Mouse (Mus musculus) hindbrain, embryonic 13.5 days (tissue): Measurements from ENCODE around the gene Hdac11. TPM values are rescaled to one million over a fixed set of nuclear protein-coding genes. Genes with fewer than 3 reads are reported as not detected.

Experiments used
- ATAC-seq: fragments of 200-750 bp; cut with Nextera tagmentation; 2 replicates; pipeline ENCODE4 v1.8.0; 2017; ENCODE audit warnings: moderate TSS enrichment; ENCODE audit not compliant: low FRiP score
- H3K27ac ChIP-seq: fragments of 300-500 bp; sonication (generic); 2 replicates; pipeline ENCODE4 v1.5.1; 2015; ENCODE audit warnings: inconsistent platforms, mild to moderate bottlenecking, moderate library complexity
- H3K27me3 ChIP-seq: fragments of 300-500 bp; sonication (generic); 2 replicates; pipeline ENCODE4 v1.6.1; 2015; ENCODE audit warnings: mild to moderate bottlenecking, inconsistent platforms
- H3K36me3 ChIP-seq: fragments of 300-500 bp; sonication (generic); 2 replicates; pipeline ENCODE4 v1.6.1; 2015; ENCODE audit warnings: mild to moderate bottlenecking, inconsistent platforms
- H3K4me1 ChIP-seq: fragments of 300-500 bp; sonication (generic); replicated peaks from 2 replicates; pipeline ENCODE4 v1.6.1; 2015; ENCODE audit warnings: inconsistent platforms
- H3K4me2 ChIP-seq: fragments of 300-500 bp; sonication (generic); 2 replicates; pipeline ENCODE4 v1.6.1; 2015; ENCODE audit warnings: inconsistent platforms, mild to moderate bottlenecking, moderate library complexity
- H3K4me3 ChIP-seq: fragments of 300-500 bp; sonication (generic); 2 replicates; pipeline ENCODE4 v1.5.1; 2015; ENCODE audit warnings: mild to moderate bottlenecking, inconsistent platforms
- H3K9ac ChIP-seq: fragments of 300-500 bp; sonication (generic); 2 replicates; pipeline ENCODE4 v1.6.1; 2015; ENCODE audit warnings: mild to moderate bottlenecking, inconsistent platforms
- H3K9me3 ChIP-seq: fragments of 300-500 bp; sonication (generic); 2 replicates; pipeline ENCODE4 v1.6.1; 2016; ENCODE audit warnings: inconsistent platforms
- WGBS: fragments of 180-500 bp; shearing (Covaris S2); methylation state at CpG from one replicate; pipeline ENCODE4 v1.1.7; 2015; 5-methylcytosine and 5-hydroxymethylcytosine counted together
- polyA plus RNA-seq: library from polyadenylated mRNA; unstranded; fragments of >200 nt; fragmentation: Nextera tagmentation; extraction: Ambion mirVana; gene quantifications from 2 replicates; pipeline ENCODE4 v1.2.1, GENCODE M21; 2015

Gene Hdac11
- polyA plus RNA-seq, 1 experiment from 2014 or later, result 34.2 TPM

DNA sequence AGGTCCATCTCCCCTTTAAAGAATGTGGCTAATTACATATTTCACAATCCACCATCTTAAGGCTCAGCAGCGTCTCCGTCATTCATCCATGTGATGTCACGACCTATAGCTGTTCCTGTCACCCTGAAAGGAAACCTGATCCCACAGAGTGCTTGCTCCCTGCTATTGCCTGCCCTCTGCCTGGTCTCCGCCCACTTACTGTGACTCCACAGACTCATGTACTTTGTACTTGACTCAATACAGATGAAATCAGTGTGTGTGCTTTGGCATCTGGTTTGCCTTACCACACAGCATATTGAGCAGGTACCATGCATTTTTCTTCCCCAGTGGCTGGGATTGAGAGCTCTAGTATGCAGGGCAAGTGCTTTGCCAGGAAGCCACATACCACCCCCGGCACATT is 5.8 kb downstream of the Hdac11 start:
- WGBS, result 92% methylated on average over 5 of the region's 5 CpGs
- Histone ChIP-seq H3K4me1 (peaks cover 66% of the 10 kb centered on the region), H3K4me3 (no peak overlapping the region), H3K36me3 (peaks cover 26% of the 10 kb centered on the region), H3K27ac (no peak overlapping the region), H3K4me2 (no peak overlapping the region), H3K9ac (no peak overlapping the region), H3K9me3 (no peaks in the 10 kb centered on the region), H3K27me3 (no peaks in the 10 kb centered on the region)
- ATAC-seq, result no peak

DNA sequence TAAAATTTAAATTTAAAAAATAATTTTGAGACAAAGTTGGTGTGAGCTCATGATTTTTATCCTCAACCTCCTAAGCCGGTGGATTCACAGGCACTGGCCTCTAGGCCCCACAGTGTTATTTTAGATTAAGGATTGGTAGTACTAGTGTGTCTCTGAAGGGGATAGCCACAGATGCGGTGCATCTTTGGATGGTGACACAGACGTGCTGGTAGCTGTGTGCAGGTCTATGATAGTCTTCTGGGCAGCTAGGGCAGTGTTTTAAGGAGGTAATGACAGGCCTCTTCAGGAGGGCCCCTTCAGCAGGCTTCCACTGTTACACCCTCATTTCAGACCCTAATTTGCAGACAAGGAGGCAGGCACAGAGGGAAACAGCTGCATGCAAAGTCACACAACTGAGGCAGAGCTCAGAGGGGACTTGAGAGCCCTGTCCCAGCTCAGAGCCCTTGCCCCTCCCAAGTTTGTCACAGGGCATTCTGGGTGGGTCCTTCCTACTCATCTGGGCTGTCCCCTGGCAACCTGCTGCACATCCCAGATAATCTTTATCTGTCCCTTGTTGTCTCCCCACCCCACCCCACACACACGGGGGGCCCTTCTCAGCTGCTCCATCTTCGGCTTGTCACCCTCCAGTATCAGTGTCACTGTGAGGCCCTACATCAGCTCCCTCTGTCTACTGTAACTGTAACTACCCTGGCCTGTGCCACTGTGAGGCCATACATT is 6.9 kb downstream of the Hdac11 start:
- Histone ChIP-seq H3K4me2 (no peak overlapping the region), H3K9ac (no peak overlapping the region), H3K9me3 (no peaks in the 10 kb centered on the region), H3K4me3 (no peak overlapping the region), H3K27ac (peak overlapping the region; percentile 25; the same call in 1 of the 2 replicates), H3K27me3 (no peaks in the 10 kb centered on the region), H3K4me1 (peaks cover 56% of the 10 kb centered on the region), H3K36me3 (peaks cover 35% of the 10 kb centered on the region)
- ATAC-seq, result no peak
- WGBS, result 75% methylated on average over 5 of the region's 5 CpGs

DNA sequence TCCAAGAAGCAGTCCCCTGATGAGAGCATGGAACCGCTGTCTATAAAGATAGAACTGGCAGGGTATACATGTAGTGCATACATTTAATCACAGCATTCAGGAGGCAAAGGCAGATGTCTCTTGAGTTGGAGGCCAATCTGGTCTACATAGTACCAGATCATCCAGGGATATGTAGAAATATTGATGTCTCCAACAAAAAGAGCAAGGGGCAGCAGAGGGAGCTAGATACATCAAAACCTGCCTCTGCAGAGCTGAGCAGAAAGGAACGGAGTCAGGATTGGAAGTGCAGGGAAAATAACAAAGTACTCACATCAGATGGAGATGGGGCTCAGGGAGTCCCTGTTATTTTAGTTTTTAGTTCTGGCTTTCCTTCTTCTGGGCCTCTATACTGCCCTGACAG is 8.1 kb downstream of the Hdac11 start:
- H3K27me3 ChIP-seq, result no peaks in the 10 kb centered on the region
- H3K36me3 ChIP-seq, result peaks cover 40% of the 10 kb centered on the region
- peak overlapping the region; percentile 25; the same call in 1 of the 2 replicates for H3K27ac ChIP-seq
- H3K9me3 ChIP-seq, result no peaks in the 10 kb centered on the region
- no peak overlapping the region for H3K4me2 ChIP-seq
- H3K9ac ChIP-seq, result 0 out of 2 replicates have a peak overlapping the region, but pooled peaks have one; percentile 26
- H3K4me3 ChIP-seq, result no peak overlapping the region
- WGBS, result 49% methylated on average over 2 of the region's 2 CpGs
- peaks cover 44% of the 10 kb centered on the region for H3K4me1 ChIP-seq
- no peak for ATAC-seq

DNA sequence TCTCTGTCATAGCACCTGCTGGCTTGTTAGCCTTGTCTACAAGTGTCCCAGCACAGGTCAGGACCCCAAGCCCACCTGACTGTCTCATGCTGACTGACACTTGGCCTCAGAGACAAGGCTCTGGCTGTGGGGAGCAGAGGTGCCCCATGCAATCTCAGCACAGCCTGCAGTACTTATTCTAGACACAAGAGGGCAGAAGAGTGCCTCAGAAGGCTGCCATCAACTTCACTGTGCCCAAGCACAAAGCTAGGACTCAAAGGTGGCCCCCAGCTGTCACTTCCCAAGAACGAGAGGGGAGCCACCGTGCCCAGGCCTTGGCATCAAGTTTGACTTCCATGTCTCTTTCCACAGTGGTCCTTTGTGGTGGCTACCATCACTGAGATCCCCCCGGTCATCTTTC is 8.7 kb downstream of the Hdac11 start:
- no peaks in the 10 kb centered on the region for H3K9me3 ChIP-seq
- peak; percentile 25 for ATAC-seq
- H3K4me3 ChIP-seq, result no peak overlapping the region
- H3K9ac ChIP-seq, result no peak overlapping the region
- H3K36me3 ChIP-seq, result peaks cover 44% of the 10 kb centered on the region
- peaks cover 38% of the 10 kb centered on the region for H3K4me1 ChIP-seq
- H3K27ac ChIP-seq, result no peak overlapping the region
- WGBS, result 36% methylated on average over 3 of the region's 3 CpGs
- no peak overlapping the region for H3K4me2 ChIP-seq
- no peaks in the 10 kb centered on the region for H3K27me3 ChIP-seq

DNA sequence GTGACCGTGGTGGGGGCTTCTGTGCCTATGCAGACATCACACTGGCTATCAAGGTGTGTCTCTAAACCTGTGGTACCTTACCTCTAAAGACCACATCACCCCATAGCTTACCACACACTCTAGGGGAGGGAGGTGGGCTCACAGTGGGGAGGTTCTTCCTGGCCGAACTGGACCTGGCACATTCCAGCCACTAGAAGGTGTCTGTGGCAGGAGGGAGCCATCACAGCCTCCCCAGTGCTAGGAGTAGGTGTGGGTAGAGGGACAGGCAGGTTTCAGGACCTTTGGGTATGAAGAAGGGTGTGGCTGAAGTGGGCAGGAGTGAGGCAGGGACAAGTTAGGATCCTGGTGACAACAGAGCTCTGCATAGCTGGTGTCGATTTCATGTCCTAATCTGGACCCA is 11.4 kb downstream of the Hdac11 start:
- H3K4me2 ChIP-seq, result no peak overlapping the region
- peaks cover 63% of the 10 kb centered on the region for H3K36me3 ChIP-seq
- H3K4me3 ChIP-seq, result no peak overlapping the region
- peaks cover 23% of the 10 kb centered on the region for H3K4me1 ChIP-seq
- ATAC-seq, result no peak
- H3K27ac ChIP-seq, result no peak overlapping the region
- H3K9me3 ChIP-seq, result no peaks in the 10 kb centered on the region
- 69% methylated on average over 3 of the region's 3 CpGs for WGBS
- no peaks in the 10 kb centered on the region for H3K27me3 ChIP-seq
- H3K9ac ChIP-seq, result no peak overlapping the region

DNA sequence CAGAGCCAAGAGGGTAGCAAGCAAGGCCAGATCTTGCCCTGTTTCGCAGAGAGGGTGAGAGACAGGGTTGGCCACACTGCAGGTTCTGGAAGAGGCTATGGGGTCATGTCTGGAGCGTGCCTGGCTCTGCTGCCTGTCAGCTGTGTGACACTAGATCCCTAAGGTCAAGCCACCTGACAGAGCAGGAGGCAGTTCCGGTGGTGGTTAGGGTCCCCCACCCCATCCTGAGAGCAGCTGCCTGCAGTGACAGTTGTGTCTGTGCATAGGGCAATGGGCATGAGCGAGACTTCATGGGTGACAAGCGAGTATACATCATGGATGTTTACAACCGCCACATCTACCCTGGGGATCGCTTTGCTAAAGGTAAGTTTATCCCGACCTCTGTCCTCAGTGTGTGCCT is 12.7 kb downstream of the Hdac11 start:
- no peaks in the 10 kb centered on the region for H3K27me3 ChIP-seq
- H3K4me1 ChIP-seq, result peaks cover 15% of the 10 kb centered on the region
- no peak overlapping the region for H3K27ac ChIP-seq
- no peak overlapping the region for H3K4me3 ChIP-seq
- no peak overlapping the region for H3K9ac ChIP-seq
- H3K9me3 ChIP-seq, result no peaks in the 10 kb centered on the region
- ATAC-seq, result no peak
- H3K36me3 ChIP-seq, result peaks cover 74% of the 10 kb centered on the region
- 95% methylated on average over 8 of the region's 8 CpGs for WGBS
- no peak overlapping the region for H3K4me2 ChIP-seq

DNA sequence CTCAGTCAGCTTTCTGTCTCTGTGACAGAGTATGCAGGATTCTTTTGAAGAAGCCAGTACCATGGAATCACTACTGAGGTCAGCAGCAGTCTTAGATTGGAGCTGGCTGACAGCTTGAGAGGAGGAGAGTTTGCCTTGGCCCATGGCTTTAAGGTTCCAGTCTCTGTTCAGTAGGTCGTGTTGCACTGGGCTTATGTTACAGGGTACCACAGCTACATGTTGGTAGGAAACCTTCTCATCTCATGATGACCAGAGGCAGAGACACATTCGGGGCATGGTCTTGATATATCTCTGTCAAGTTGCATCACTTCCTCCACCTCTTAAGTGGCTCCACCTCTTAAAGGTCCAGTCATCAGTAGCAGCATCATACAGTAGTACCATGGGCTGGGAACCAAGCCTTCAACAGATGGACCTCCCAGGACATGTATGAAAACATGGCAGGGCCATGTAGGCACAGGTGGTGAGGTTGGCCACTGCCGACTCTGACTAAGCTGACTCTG is 15.0 kb downstream of the Hdac11 start:
- H3K9me3 ChIP-seq, result no peaks in the 10 kb centered on the region
- H3K27ac ChIP-seq, result no peak overlapping the region
- no peaks in the 10 kb centered on the region for H3K27me3 ChIP-seq
- H3K36me3 ChIP-seq, result peaks cover 75% of the 10 kb centered on the region
- 84% methylated on average over 3 of the region's 3 CpGs for WGBS
- H3K4me2 ChIP-seq, result no peak overlapping the region
- no peak for ATAC-seq
- no peak overlapping the region for H3K4me3 ChIP-seq
- H3K9ac ChIP-seq, result no peak overlapping the region
- H3K4me1 ChIP-seq, result 0 out of 2 replicates have a peak, but pooled peaks cover 2% of the 10 kb centered on the region

DNA sequence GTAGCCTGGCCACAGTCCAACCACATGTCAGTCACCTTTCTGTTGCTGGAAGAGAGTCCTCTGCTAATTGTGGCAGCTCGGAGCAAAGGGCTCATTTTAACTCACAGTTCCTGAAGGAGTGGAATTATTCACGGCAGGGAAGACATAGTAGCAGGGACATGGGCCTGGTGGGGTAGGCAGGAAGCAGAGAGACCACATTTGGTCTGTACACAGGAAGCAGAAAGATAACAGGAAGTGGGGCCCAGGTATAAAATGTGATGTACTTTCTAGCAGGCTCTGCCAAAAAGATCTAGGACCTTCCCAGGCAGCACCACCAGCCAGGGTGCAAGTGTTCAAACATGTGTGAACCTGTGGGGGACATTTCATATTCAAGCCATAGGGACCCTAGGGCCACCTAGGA is 15.9 kb downstream of the Hdac11 start:
- no peaks in the 10 kb centered on the region for H3K27me3 ChIP-seq
- H3K36me3 ChIP-seq, result peaks cover 70% of the 10 kb centered on the region
- H3K27ac ChIP-seq, result no peak overlapping the region
- H3K9ac ChIP-seq, result no peak overlapping the region
- H3K4me2 ChIP-seq, result no peak overlapping the region
- no peaks in the 10 kb centered on the region for H3K9me3 ChIP-seq
- 77% methylated on average over 2 of the region's 2 CpGs for WGBS
- H3K4me3 ChIP-seq, result no peak overlapping the region
- no peak for ATAC-seq
- 0 out of 2 replicates have a peak, but pooled peaks cover 2% of the 10 kb centered on the region for H3K4me1 ChIP-seq

DNA sequence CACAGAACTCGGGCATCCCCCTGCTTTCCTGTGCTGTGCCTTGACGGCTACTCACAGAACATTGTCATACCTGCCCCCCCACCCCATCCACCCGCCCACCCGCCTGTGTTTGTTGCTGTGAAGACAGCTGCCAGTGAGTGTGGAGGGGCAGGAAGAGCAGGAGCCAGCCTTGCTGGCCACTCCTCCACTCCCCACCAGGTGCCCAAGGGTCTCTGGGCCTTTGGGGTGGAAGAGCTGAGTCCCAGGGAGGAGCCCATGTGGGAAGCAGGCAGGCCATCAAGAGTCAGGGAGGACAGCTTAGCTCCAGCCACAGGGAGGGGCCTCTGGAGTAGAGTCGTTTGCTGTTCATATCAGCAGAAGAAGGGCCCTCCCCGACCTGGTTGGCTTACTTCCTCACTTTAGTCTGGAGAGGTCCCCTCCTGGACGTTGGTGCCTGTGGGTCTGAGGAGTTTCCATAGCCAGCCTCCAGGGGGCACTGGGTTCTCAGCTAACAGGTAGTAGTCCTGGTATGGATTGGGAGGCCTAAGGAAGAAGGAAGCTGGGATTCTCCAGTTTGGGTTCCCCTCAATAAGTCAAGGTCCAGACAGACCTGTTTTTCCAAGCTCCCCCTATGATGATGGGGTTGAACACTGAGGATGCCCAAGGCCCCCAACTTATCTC is 16.9 kb downstream of the Hdac11 start:
- peaks cover 62% of the 10 kb centered on the region for H3K36me3 ChIP-seq
- no peaks in the 10 kb centered on the region for H3K27me3 ChIP-seq
- no peak overlapping the region for H3K9ac ChIP-seq
- H3K4me3 ChIP-seq, result no peak overlapping the region
- no peak for ATAC-seq
- H3K4me2 ChIP-seq, result no peak overlapping the region
- H3K27ac ChIP-seq, result no peak overlapping the region
- WGBS, result 50% methylated on average over 7 of the region's 7 CpGs
- 0 out of 2 replicates have a peak, but pooled peaks cover 2% of the 10 kb centered on the region for H3K4me1 ChIP-seq
- no peaks in the 10 kb centered on the region for H3K9me3 ChIP-seq

DNA sequence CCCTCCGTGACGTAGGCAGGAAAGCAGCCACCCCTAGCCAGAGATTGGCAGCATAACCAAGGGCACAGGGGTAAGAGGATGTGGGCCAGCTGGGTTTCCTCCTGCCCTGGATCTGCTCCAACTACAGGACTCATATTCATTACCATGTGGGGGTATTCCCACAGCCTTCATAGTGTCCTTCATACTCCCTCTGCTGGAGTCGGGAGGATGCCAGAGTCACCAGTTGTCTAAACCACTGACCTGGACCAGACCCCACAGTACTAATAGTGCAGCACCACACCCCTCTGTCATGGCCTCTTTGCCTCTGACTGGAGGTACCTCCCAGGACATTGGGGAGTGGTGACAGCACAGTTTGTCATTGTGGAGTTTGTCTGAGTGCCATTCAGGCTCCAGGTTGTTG is 17.7 kb downstream of the Hdac11 start:
- Histone ChIP-seq H3K4me1 (0 out of 2 replicates have a peak, but pooled peaks cover 2% of the 10 kb centered on the region), H3K9ac (no peak overlapping the region), H3K4me3 (no peak overlapping the region), H3K4me2 (no peak overlapping the region), H3K9me3 (no peaks in the 10 kb centered on the region), H3K27ac (no peak overlapping the region), H3K36me3 (peaks cover 53% of the 10 kb centered on the region), H3K27me3 (no peaks in the 10 kb centered on the region)
- ATAC-seq, result no peak
- 88% methylated on average over 3 of the region's 3 CpGs for WGBS

DNA sequence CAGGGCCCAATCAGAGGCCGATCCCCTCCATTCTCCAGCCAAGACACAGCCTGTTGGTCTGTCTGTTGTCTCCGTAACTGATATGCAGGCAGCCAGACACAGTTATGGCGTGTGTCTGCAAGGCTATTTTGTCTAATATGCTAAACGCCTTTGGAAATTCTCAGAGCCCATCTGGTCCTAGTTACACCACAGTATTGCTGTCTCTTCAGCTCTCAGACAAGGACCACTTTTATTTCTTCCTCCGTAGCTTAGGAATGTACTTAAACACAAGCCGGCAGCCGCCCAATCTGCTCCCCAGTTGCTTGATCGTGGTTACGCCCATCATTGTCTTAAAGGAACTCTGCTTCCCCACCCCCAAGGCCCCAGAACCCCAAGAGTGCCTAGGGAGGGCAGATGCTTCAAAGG is 24.3 kb downstream of the Hdac11 start:
- no peak overlapping the region for H3K27ac ChIP-seq
- no peaks in the 10 kb centered on the region for H3K36me3 ChIP-seq
- H3K27me3 ChIP-seq, result no peaks in the 10 kb centered on the region
- no peak overlapping the region for H3K9ac ChIP-seq
- H3K4me2 ChIP-seq, result no peak overlapping the region
- 55% methylated on average over 9 of the region's 9 CpGs for WGBS
- H3K4me3 ChIP-seq, result no peak overlapping the region
- no peaks in the 10 kb centered on the region for H3K9me3 ChIP-seq
- H3K4me1 ChIP-seq, result 0 out of 2 replicates have a peak, but pooled peaks cover 15% of the 10 kb centered on the region
- no peak for ATAC-seq

DNA sequence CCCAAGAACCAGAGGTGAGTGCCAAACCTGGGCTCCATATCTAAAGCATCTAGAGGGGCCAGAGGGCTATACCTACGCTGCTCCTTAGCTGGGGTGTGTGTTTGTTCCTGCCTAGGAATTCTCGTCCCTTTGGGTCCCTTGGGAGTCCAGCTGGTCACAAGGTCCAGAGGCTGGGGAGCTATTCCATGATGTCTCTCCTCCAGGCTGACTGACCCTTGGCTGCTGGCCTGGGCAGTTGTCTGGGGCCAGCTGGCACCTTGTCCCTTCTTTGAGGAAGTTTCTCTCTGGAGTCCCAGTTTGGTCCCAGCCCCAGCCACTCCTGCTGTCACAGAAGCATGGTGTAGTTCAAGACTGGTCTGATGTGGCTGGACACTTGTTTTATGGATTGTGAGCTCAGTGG is 24.9 kb downstream of the Hdac11 start:
- Histone ChIP-seq H3K9ac (no peak overlapping the region), H3K4me3 (no peak overlapping the region), H3K27ac (no peak overlapping the region), H3K9me3 (no peaks in the 10 kb centered on the region), H3K27me3 (no peaks in the 10 kb centered on the region), H3K4me2 (no peak overlapping the region), H3K4me1 (0 out of 2 replicates have a peak, but pooled peaks cover 15% of the 10 kb centered on the region), H3K36me3 (no peaks in the 10 kb centered on the region)
- 88% methylated on average over 2 of the region's 2 CpGs for WGBS
- no peak for ATAC-seq
